Mouse (Mus musculus): Measurements from ENCODE around the gene Mertk.

The Mertk gene

DNA sequence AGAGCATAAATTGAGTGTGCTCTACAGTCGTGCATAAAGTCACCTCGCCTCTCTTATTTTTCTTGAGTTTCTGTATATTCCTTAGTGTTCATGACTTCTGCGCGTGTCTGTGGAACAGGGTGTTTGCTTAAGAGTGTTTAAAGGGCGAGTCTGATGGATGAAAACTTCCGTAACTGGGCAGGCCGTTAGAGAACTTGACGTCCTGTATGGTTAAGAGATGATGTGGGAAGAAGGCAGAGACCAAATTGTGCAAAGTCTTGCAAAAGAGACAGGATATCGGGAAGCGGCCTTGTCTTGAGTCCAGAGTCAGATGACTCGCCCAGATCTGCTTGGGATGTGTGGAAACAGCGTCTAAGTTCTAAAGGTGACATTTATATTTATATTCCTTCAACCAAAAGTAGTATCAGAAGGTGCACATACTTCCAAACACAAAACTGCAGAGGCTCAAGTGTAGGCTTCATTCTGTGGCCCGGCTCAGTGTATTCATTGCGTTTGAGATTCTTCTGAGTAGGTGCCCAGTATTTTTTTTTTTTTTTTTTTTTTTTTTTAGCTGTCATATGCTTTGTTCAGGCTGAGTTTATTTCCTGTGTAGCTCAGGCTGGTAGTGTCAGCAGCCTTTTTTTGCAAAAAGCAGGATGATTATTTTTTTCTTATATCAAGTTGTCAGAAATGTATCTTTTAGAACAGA, 120.3 kb downstream of the Mertk start:
- DNase-seq (ENCODE audit: low spot score): no peak

DNA sequence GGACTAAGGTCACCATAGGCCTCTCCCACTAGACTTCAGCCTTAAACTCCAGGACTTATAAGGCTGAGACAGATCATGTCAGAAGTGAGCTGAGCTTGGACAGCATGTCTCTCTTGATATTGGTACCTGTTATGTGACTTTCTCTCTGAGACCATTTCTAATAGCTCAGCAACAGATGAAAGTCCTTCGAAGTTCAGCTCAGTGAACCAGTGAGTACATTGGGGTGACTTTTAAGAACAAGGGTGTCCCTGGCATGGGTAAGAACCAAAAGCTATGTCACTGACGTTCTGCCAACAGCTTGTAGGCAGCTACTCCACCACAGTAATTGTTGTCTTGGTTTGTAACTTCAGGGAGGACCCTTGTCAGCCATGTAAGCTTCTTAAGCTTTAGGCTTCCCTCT, 121.9 kb downstream of the Mertk start:
- DNase-seq (ENCODE audit: low spot score): no peak

DNA sequence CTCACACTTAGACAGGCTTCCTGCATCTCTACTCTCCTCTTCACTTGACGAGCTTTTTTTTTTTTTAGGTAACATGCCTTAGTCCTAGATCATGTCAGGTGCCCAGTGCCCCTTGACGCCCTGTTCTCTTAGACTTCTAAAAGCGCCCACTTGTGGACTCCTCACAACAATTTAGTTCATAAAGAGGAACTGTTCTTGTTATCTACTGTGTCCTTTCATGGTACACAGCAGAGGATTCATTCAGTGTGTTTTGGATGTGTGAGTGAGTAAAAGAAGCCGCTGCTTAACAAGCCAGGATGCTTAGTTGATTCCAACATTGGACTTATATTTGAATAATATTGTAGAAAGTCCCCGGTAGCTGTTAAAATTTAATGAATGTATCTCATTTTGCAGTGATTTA, 125.1 kb downstream of the Mertk start:
- DNase-seq (ENCODE audit: low spot score): no peak

DNA sequence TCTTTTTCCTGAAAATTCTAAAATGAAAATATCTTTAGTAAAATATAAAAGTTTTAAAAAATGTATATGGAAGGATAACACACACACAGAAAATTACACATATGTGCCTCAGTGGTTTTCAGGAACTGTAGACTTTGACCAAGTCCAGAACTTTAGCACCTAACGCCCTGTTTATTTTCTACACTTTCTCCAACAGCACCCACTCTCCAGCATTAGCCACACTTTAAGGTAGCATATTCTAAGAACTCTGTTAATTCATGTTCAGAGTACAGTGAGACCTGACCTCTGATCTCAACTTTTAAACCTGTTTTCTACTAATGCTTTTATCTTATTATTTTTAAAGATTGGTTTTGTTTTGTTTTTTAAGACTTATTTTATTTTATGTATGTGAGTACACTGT, 129.0 kb downstream of the Mertk start:
- no peak for DNase-seq (ENCODE audit: low spot score)

DNA sequence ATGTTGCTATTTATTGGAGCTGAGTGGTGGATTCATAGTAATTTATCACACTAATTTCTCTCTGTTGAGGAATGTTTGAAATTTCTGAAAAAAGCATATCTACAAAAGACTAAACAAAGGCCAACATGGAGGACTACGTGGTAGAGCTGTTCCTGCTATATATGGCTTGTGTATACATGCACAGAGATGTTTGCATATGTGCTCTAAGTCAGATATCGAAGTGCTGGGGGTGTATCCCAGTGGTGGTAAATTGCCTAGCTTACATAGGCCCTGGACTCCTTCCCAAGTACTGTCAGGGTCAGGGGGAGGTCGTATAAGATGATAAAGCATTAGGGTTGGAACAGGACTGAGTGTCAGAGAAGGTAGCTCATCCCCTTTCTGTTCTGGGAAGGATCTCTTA, 133.9 kb downstream of the Mertk start:
- DNase-seq (ENCODE audit: low spot score): no peak

DNA sequence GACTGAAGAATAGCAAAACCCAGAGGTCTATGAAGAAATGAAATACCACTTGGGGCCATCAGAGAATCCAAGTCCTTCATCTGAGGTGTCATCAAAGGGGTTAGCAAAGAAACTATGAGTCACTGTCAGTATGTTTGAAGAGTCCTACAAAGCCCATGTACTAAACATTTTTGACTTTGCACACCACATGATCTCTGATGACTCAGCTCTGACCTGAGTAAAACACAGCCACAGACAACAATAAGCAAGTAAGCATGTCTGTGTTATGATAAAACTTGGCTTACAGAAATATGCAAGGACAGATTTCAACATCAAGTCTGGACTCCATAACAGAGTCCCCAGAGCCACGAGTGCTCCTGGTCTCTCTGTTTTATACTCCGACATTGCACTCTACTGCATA, 134.3 kb downstream of the Mertk start:
- DNase-seq (ENCODE audit: low spot score): no peak

DNA sequence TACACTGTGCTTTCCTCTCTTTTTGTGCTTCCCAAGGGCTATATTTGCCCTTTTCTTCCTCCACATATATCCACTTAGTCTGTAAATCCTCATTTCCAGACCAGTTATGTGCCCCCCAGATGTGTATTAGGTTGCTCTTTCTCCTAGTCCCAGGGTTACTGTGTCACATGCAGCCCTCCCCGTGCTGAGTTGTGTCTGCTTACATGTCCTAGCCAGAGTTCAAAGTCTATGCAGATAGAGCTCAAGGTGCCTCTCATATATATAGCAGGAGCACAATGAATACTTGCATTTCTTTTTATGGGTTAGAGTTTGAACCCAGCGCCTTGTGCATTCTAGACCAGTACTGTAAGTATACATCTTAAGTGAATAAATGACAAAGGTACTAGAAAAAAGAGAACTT, 134.7 kb downstream of the Mertk start:
- no peak for DNase-seq (ENCODE audit: low spot score)

DNA sequence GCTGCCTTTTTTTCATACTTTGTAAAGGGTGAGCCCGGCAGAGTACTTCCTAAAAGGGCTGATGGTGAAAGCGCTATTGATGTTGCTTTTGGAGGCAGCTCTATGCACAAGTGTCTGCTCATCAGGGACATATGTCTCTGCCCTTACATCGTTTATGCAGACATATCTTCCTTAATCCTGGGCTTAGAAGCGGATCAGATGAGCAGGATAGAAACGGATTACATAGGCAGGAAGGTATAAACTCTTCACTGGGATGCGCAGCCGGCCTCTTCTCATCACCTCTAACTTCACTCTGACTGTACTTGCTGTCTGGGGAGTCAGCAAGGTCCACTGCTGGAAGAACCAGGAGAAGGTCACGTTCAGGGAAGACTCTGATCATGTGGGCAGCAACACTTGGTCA, 138.8 kb downstream of the Mertk start:
- DNase-seq (ENCODE audit: low spot score): no peak

DNA sequence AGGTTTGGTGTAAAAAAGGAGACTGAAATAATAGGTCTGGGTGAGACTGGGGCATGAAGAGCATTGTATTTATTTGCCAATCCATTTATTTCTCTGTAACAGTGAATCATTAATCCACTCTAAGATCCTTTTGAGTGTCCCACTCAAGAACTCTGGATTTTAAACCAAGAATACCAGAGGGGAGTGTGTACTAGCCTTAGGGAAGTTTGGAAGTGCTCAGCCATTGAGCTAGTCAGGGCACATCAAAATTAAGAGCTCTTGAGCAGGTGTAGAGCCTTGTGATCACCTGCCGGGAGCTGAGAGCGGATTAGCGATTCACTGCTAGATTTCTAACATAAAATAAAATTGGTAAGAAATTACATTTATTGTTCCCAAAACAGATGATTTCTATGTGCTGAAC, 139.9 kb downstream of the Mertk start:
- no peak for DNase-seq (ENCODE audit: low spot score)

DNA sequence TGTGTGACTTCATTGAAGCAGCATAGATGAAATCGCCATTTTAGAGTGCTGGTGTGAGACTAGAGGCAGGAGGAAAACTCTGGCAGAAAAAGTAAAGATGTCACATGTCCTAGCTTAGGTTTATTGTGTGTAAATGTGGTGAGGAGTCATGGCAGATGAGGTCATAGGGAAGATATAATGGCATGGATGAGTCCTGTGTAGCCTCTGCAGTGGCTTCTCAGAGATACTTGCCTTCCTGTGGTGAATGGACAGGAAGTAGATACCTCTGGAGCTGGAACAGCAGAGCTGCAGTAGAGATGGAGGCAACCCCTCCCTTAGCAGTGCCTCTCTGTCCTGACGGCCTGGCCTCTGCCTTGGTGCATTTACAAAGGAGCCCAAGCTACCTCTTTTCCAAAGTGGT, 140.7 kb downstream of the Mertk start:
- DNase-seq (ENCODE audit: low spot score): no peak

DNA sequence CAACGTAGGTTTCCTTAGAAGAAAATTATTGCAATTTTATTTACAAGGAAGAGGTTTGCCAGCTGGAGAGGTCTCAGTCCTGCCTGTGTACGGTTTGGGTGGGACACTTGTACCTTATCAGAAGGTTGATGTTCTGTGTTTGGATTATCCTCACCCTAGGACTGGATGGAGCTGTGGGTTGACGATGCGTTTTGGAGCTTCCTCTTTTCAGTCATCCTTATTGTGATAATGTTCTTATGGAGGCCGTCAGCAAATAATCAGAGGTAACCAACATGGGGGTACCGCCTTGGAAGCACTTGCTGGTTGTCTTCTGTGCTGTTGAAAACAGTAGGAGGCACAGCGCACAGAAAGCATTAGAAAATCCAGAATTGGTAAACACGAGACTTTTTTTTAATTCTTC, 143.7 kb downstream of the Mertk start:
- DNase-seq (ENCODE audit: low spot score): no peak

DNA sequence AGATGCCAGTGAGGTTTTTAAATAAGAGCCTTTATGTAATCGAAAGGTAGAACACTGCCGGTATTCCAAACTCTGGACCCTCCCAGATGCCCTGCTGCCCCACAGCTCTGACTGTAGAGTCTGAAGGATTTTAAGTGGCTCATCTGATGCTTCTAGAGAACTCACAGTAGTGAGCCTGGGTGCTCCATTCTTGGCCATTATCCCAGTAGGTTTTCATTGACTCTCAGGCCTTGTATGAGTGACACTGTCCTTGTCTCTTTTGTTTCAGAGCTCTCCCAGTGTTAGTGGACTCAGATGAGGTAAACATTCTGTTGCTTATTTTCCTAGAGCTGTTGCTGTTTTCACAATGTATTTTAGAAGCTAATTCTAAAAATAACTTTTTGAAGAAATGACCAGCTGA, 151.3 kb downstream of the Mertk start:
- no peak for DNase-seq (ENCODE audit: low spot score)

Measured in spleen, adult 12 weeks (tissue).